Comparison of ENCODE assay signal across 21 mouse cellular contexts in the genomic region with DNA sequence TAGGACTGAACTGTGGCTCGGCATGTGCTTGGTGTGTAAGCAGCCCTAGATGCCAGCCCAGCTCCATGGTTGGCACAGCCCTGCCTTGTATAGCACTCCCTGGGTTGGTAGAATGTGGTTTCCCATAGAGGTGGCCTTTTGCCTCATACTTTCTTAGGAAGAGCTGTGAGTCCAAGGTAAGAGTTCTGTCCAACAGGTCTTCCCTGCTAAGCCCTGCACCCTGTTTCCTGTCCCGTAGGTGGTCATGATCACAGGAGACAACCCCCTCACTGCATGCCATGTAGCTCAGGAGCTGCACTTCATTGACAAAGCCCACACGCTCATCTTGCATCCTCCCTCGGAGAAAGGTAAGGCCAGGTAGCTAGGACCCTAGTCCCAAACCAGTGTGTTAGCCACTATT. TPM values are rescaled to one million over a fixed set of nuclear protein-coding genes. Genes with fewer than 3 reads are reported as not detected.
DNase-seq lines count a peak whose midpoint lies in the region.
"Had no signal": no experiment of that assay in that cellular context is flagged by ENCODE, and none has a peak within 500 bp of the region (broad histone marks: within the 10 kb centered on the region; RNA-seq: fewer than 3 reads in every experiment).

No protein-coding gene starts in this region.

- DNase-seq in gastrocnemius, postnatal 10 days = peak; percentile 1
- no peak for DNase-seq in gastrocnemius, postnatal 14 days
- peak; percentile 0 to 3 for DNase-seq in left cerebral cortex, adult 8-10 months (ENCODE audit: low spot score in 2 of 2)
- DNase-seq in left cerebral cortex, postnatal 36 days (ENCODE audit: low spot score in 2 of 2) = no peak
- peak; percentile 26 for DNase-seq in testis, postnatal 10 days (ENCODE audit: low spot score)
- no peak for DNase-seq in testis, postnatal 14 days (ENCODE audit: low spot score)
- DNase-seq in urinary bladder, postnatal 25 days (ENCODE audit: low spot score) = peak; percentile 1
- DNase-seq in urinary bladder, adult 2 months (ENCODE audit: low spot score) = no peak
- DNase-seq: adrenal gland, postnatal 10 days; cerebellum, adult 9-10 months; embryo, embryonic 11 days; heart, adult 2 months; heart, postnatal 4 days; left cerebral cortex, postnatal 4 days; liver, postnatal 0 days; lung, postnatal 36 days had no signal

- intact Hi-C loops in gastrocnemius, postnatal 14 days (cut with DNase I; ENCODE audit: low total_unique reads) = no loop called here
- intact Hi-C loops in left cerebral cortex, postnatal 36 days (cut with DNase I) = no loop called here

RNA-seq across cellular contexts. Expression of a gene that starts 6.7 kb away (rescaled TPM):
- 1 to 10 TPM; 3.3 to 5.8 TPM for total RNA-seq in gastrocnemius, postnatal 10 days (2021)
- total RNA-seq in gastrocnemius, postnatal 14 days (2021) = 1 to 10 TPM; 2.7 to 3.4 TPM
- total RNA-seq in left cerebral cortex, adult 8-10 months (2022) = 10 to 100 TPM; 11.6 to 18.1 (median 15.7) TPM
- 10 to 100 TPM; 10.8 to 19.5 TPM for total RNA-seq in left cerebral cortex, postnatal 36 days (2021)
- polyA plus RNA-seq in urinary bladder, adult 2 months (2012; rRNA removed) = 19.5 and 20.3 TPM in 2 replicates

RNA-seq across cellular contexts. Expression of a gene that starts 10.8 kb away (rescaled TPM):
- total RNA-seq in gastrocnemius, postnatal 10 days (2021) = 10 to 100 TPM; 11.5 to 17.7 TPM
- 10 to 100 TPM; 10.3 to 11.2 TPM for total RNA-seq in gastrocnemius, postnatal 14 days (2021)
- total RNA-seq in left cerebral cortex, adult 8-10 months (2022) = 10 to 100 TPM; 27.1 to 29.1 (median 27.8) TPM
- total RNA-seq in left cerebral cortex, postnatal 36 days (2021) = 10 to 100 TPM; 23.7 to 31.1 TPM
- 17.7 and 21.1 TPM in 2 replicates for polyA plus RNA-seq in urinary bladder, adult 2 months (2012; rRNA removed)

RNA-seq across cellular contexts. Expression of a gene that starts 10.8 kb away (rescaled TPM):
- total RNA-seq in gastrocnemius, postnatal 10 days (2021) = 10 to 100 TPM; 13.4 to 17.8 TPM
- total RNA-seq in gastrocnemius, postnatal 14 days (2021) = 10 to 100 TPM; 11.6 to 11.9 TPM
- total RNA-seq in left cerebral cortex, adult 8-10 months (2022) = 10 to 100 TPM; 32.9 to 37.1 (median 35.3) TPM
- 10 to 100 TPM; 37.1 to 40.1 TPM for total RNA-seq in left cerebral cortex, postnatal 36 days (2021)
- polyA plus RNA-seq in urinary bladder, adult 2 months (2012; rRNA removed) = 39.5 and 43.8 TPM in 2 replicates

RNA-seq across cellular contexts. Expression of a gene that starts 20.4 kb away (rescaled TPM):
- total RNA-seq in gastrocnemius, postnatal 10 days (2021) = under 1 TPM; 0.07 to 0.25 TPM
- total RNA-seq in gastrocnemius, postnatal 14 days (2021) = under 1 TPM; 0.07 to 0.10 TPM
- total RNA-seq in left cerebral cortex, adult 8-10 months (2022) = under 1 TPM; 0.57 to 0.68 (median 0.64) TPM
- under 1 TPM; 0.37 to 0.57 TPM for total RNA-seq in left cerebral cortex, postnatal 36 days (2021)
- polyA plus RNA-seq in urinary bladder, adult 2 months (2012; rRNA removed) = 1.7 and 1.8 TPM in 2 replicates

RNA-seq across cellular contexts. Expression of a gene that starts 27.1 kb away (rescaled TPM):
- 1 to 10 TPM; 2.6 to 3.9 TPM for total RNA-seq in gastrocnemius, postnatal 10 days (2021)
- 1 to 10 TPM; 2.6 to 2.7 TPM for total RNA-seq in gastrocnemius, postnatal 14 days (2021)
- 1 to 10 TPM in 3 of 4 experiments, under 1 TPM in 1; 0.46 to 5.3 (median 2.0) TPM for total RNA-seq in left cerebral cortex, adult 8-10 months (2022)
- total RNA-seq in left cerebral cortex, postnatal 36 days (2021) = 1 to 10 TPM in 1 of 2 experiments, not detected in 1; 1.4 TPM
- polyA plus RNA-seq in urinary bladder, adult 2 months (2012; rRNA removed) = 0.11 TPM in 1 of 2 replicates, not detected in the other
- polyA plus RNA-seq: embryonic facial prominence, embryonic 12.5 days; heart, adult 2 months; heart, embryonic 12.5 days; kidney, embryonic 14.5 days; liver, embryonic 12.5 days; small intestine, adult 2 months had no signal

Comparison
In these comparisons a context has a peak if more than half of its experiments do, and no peak if none do; other contexts are left out.
1. DNase-seq: peak in gastrocnemius, postnatal 10 days (single experiment), left cerebral cortex, adult 8-10 months (2 of 2), testis, postnatal 10 days (single experiment) and urinary bladder, postnatal 25 days (single experiment); none in gastrocnemius, postnatal 14 days (single experiment), left cerebral cortex, postnatal 36 days (0 of 2), testis, postnatal 14 days (single experiment) and urinary bladder, adult 2 months (single experiment).